Mouse (Mus musculus): ENCODE data around the gene Aldh2. TPM values are rescaled to one million over a fixed set of nuclear protein-coding genes. Genes with fewer than 3 reads are reported as not detected.

The Aldh2 gene
- polyA plus RNA-seq, 1 experiment from 2014 or later: 72.0 TPM

GRCm38 (mm10) chr5:121545793-121546529, 47.7 kb downstream of the Aldh2 start, which contains the start of gene Mapkapk5:
Mapkapk5 (minus strand) TSS chr5:121545905.
- H3K4me2 ChIP-seq: peak within 1 kb of the TSS; percentile 95
- H3K4me1 ChIP-seq (replicated peaks): peaks cover 19% of the 10 kb centered on the region
- ATAC-seq (ENCODE audit: insufficient number of reproducible peaks, low FRiP score): peak; percentile 95
- H3K9ac ChIP-seq: peak within 1 kb of the TSS; percentile 99
- H3K27ac ChIP-seq (ENCODE audit: poor library complexity, severe bottlenecking): peak within 1 kb of the TSS; percentile 91
- H3K36me3 ChIP-seq: no peaks in the 10 kb centered on the region
- peaks cover 4% of the 10 kb centered on the region for H3K9me3 ChIP-seq (replicated peaks)
- no peaks in the 10 kb centered on the region for H3K27me3 ChIP-seq (replicated peaks)
- H3K4me3 ChIP-seq: peak within 1 kb of the TSS; percentile 100
- 2% methylated on average over 55 of the region's 55 CpGs for WGBS

- 5% methylated on average over 85 of the region's 97 CpGs for WGBS
Observed at GRCm38 (mm10) chr5:121544910-121545792, 48.5 kb downstream of the Aldh2 start, which contains the start of the genes Adam1a and Gm42878. Adam1a (minus strand) TSS chr5:121545482. Gm42878 (minus strand) TSS chr5:121545482.

GRCm38 (mm10) chr5:121543370-121543769, 50.3 kb downstream of the Aldh2 start:
- no peak overlapping the region for H3K9ac ChIP-seq
- no peak for ATAC-seq (ENCODE audit: insufficient number of reproducible peaks, low FRiP score)
- H3K9me3 ChIP-seq (replicated peaks): no peaks in the 10 kb centered on the region
- peaks cover 19% of the 10 kb centered on the region for H3K4me1 ChIP-seq (replicated peaks)
- H3K4me2 ChIP-seq: no peak overlapping the region
- H3K27me3 ChIP-seq (replicated peaks): no peaks in the 10 kb centered on the region
- WGBS: 84% methylated on average over 3 of the region's 3 CpGs
- no peak overlapping the region for H3K4me3 ChIP-seq
- no peak overlapping the region for H3K27ac ChIP-seq (ENCODE audit: poor library complexity, severe bottlenecking)
- H3K36me3 ChIP-seq: peaks cover 6% of the 10 kb centered on the region

More at GRCm38 (mm10) chr5:121544910-121545792, 48.5 kb downstream of the Aldh2 start, which contains the start of the genes Adam1a and Gm42878:
- ATAC-seq (ENCODE audit: insufficient number of reproducible peaks, low FRiP score): peak; percentile 73
- Histone ChIP-seq H3K27me3 (replicated peaks) (no peaks in the 10 kb centered on the region), H3K27ac (ENCODE audit: poor library complexity, severe bottlenecking) (peak within 1 kb of the TSS; percentile 91), H3K4me1 (replicated peaks) (peaks cover 19% of the 10 kb centered on the region), H3K4me2 (peak within 1 kb of the TSS; percentile 95), H3K4me3 (peak within 1 kb of the TSS; percentile 100), H3K9me3 (replicated peaks) (no peaks in the 10 kb centered on the region), H3K9ac (peak within 1 kb of the TSS; percentile 99), H3K36me3 (no peaks in the 10 kb centered on the region)

- no peak for ATAC-seq (ENCODE audit: insufficient number of reproducible peaks, low FRiP score)
- WGBS: 90% methylated on average over 7 of the region's 7 CpGs
- Histone ChIP-seq H3K27ac (ENCODE audit: poor library complexity, severe bottlenecking) (no peak overlapping the region), H3K36me3 (peaks cover 19% of the 10 kb centered on the region), H3K4me3 (no peak overlapping the region), H3K9me3 (replicated peaks) (no peaks in the 10 kb centered on the region), H3K9ac (no peak overlapping the region), H3K27me3 (replicated peaks) (no peaks in the 10 kb centered on the region), H3K4me1 (replicated peaks) (peaks cover 20% of the 10 kb centered on the region), H3K4me2 (no peak overlapping the region)
Observed at GRCm38 (mm10) chr5:121541235-121541634, 52.4 kb downstream of the Aldh2 start.

- H3K9me3 ChIP-seq (replicated peaks): no peaks in the 10 kb centered on the region
- no peak overlapping the region for H3K4me2 ChIP-seq
- peaks cover 30% of the 10 kb centered on the region for H3K36me3 ChIP-seq
- no peak overlapping the region for H3K27ac ChIP-seq (ENCODE audit: poor library complexity, severe bottlenecking)
- ATAC-seq (ENCODE audit: insufficient number of reproducible peaks, low FRiP score): no peak
- H3K4me3 ChIP-seq: no peak overlapping the region
- H3K9ac ChIP-seq: no peak overlapping the region
- no peaks in the 10 kb centered on the region for H3K27me3 ChIP-seq (replicated peaks)
- H3K4me1 ChIP-seq (replicated peaks): peaks cover 20% of the 10 kb centered on the region
- 91% methylated on average over 5 of the region's 5 CpGs for WGBS
Observed at GRCm38 (mm10) chr5:121540066-121540465, 53.6 kb downstream of the Aldh2 start.

GRCm38 (mm10) chr5:121537588-121537987, 56.0 kb downstream of the Aldh2 start:
- WGBS: 74% methylated on average over 2 of the region's 2 CpGs
- H3K36me3 ChIP-seq: peaks cover 53% of the 10 kb centered on the region

GRCm38 (mm10) chr5:121536921-121537555, 56.6 kb downstream of the Aldh2 start:
- no peak overlapping the region for H3K9ac ChIP-seq
- peak overlapping the region; percentile 53; the same call in 1 of the 2 replicates for H3K27ac ChIP-seq (ENCODE audit: poor library complexity, severe bottlenecking)
- H3K4me1 ChIP-seq (replicated peaks): peaks cover 5% of the 10 kb centered on the region
- no peaks in the 10 kb centered on the region for H3K9me3 ChIP-seq (replicated peaks)
- no peak for ATAC-seq (ENCODE audit: insufficient number of reproducible peaks, low FRiP score)
- 68% methylated on average over 7 of the region's 7 CpGs for WGBS
- H3K27me3 ChIP-seq (replicated peaks): no peaks in the 10 kb centered on the region
- peaks cover 59% of the 10 kb centered on the region for H3K36me3 ChIP-seq
- no peak overlapping the region for H3K4me2 ChIP-seq
- H3K4me3 ChIP-seq: no peak overlapping the region

More at GRCm38 (mm10) chr5:121537588-121537987, 56.0 kb downstream of the Aldh2 start:
- no peak overlapping the region for H3K4me2 ChIP-seq
- no peaks in the 10 kb centered on the region for H3K27me3 ChIP-seq (replicated peaks)
- peaks cover 5% of the 10 kb centered on the region for H3K4me1 ChIP-seq (replicated peaks)
- H3K9me3 ChIP-seq (replicated peaks): no peaks in the 10 kb centered on the region
- no peak overlapping the region for H3K4me3 ChIP-seq
- H3K9ac ChIP-seq: no peak overlapping the region
- ATAC-seq (ENCODE audit: insufficient number of reproducible peaks, low FRiP score): no peak
- peak overlapping the region; percentile 53 for H3K27ac ChIP-seq (ENCODE audit: poor library complexity, severe bottlenecking)

- H3K9ac ChIP-seq: no peak overlapping the region
- no peak for ATAC-seq (ENCODE audit: insufficient number of reproducible peaks, low FRiP score)
Observed at GRCm38 (mm10) chr5:121535116-121535515, 58.5 kb downstream of the Aldh2 start.

GRCm38 (mm10) chr5:121534521-121534920, 59.1 kb downstream of the Aldh2 start:
- no peaks in the 10 kb centered on the region for H3K9me3 ChIP-seq (replicated peaks)
- H3K4me3 ChIP-seq: no peak overlapping the region
- no peak overlapping the region for H3K4me2 ChIP-seq
- WGBS: 89% methylated on average over 5 of the region's 5 CpGs
- H3K4me1 ChIP-seq (replicated peaks): peaks cover 5% of the 10 kb centered on the region
- no peak for ATAC-seq (ENCODE audit: insufficient number of reproducible peaks, low FRiP score)
- no peaks in the 10 kb centered on the region for H3K27me3 ChIP-seq (replicated peaks)
- no peak overlapping the region for H3K9ac ChIP-seq
- H3K36me3 ChIP-seq: peaks cover 79% of the 10 kb centered on the region
- no peak overlapping the region for H3K27ac ChIP-seq (ENCODE audit: poor library complexity, severe bottlenecking)

More at GRCm38 (mm10) chr5:121535116-121535515, 58.5 kb downstream of the Aldh2 start:
- Histone ChIP-seq H3K9me3 (replicated peaks) (no peaks in the 10 kb centered on the region), H3K4me1 (replicated peaks) (peaks cover 5% of the 10 kb centered on the region), H3K27ac (ENCODE audit: poor library complexity, severe bottlenecking) (no peak overlapping the region), H3K27me3 (replicated peaks) (no peaks in the 10 kb centered on the region), H3K36me3 (peaks cover 74% of the 10 kb centered on the region), H3K4me2 (no peak overlapping the region), H3K4me3 (no peak overlapping the region)
- 91% methylated on average over 3 of the region's 3 CpGs for WGBS

- 64% methylated on average over 8 of the region's 8 CpGs for WGBS
- no peak overlapping the region for H3K27ac ChIP-seq (ENCODE audit: poor library complexity, severe bottlenecking)
Observed at GRCm38 (mm10) chr5:121526961-121527360, 66.7 kb downstream of the Aldh2 start.

More at GRCm38 (mm10) chr5:121526961-121527360, 66.7 kb downstream of the Aldh2 start:
- Histone ChIP-seq H3K9me3 (replicated peaks) (no peaks in the 10 kb centered on the region), H3K4me1 (replicated peaks) (peaks cover 3% of the 10 kb centered on the region; the same call in 1 of the 2 replicates), H3K4me3 (no peak overlapping the region), H3K9ac (no peak overlapping the region), H3K27me3 (replicated peaks) (no peaks in the 10 kb centered on the region), H3K36me3 (peaks cover 77% of the 10 kb centered on the region), H3K4me2 (no peak overlapping the region)
- ATAC-seq (ENCODE audit: insufficient number of reproducible peaks, low FRiP score): no peak; the same call in 1 of the 2 replicates
